Mouse (Mus musculus): ENCODE data around the gene Tmem63a.
"Not testable (repeated sequence)": the region's sequence is repeated elsewhere in the genome, so short reads cannot be mapped to it uniquely, and the experiment has no call there.

Gene Tmem63a

GRCm38 (mm10) chr1:180926286-180926685 lies 15.9 kb upstream of the Tmem63a start:
- no peak for DNase-seq (ENCODE audit: low spot score in 2 of 2)

GRCm38 (mm10) chr1:180929599-180929998 lies 12.5 kb upstream of the Tmem63a start:
- no peak for DNase-seq (ENCODE audit: low spot score in 2 of 2)

- no peak for DNase-seq (ENCODE audit: low spot score in 2 of 2)
Observed at GRCm38 (mm10) chr1:180931106-180931505, 11.0 kb upstream of the Tmem63a start.

GRCm38 (mm10) chr1:180933659-180934058 lies 8.5 kb upstream of the Tmem63a start:
- DNase-seq (ENCODE audit: low spot score in 2 of 2): no peak

- DNase-seq (ENCODE audit: low spot score in 2 of 2): no peak
Observed at GRCm38 (mm10) chr1:180934467-180935419, 7.4 kb upstream of the Tmem63a start, which contains the start of gene Lefty1. Gene Lefty1 (plus strand): TSS chr1:180935022.

GRCm38 (mm10) chr1:180936610-180937398 lies 5.3 kb upstream of the Tmem63a start:
- not testable (repeated sequence) for DNase-seq (ENCODE audit: low spot score in 2 of 2)

GRCm38 (mm10) chr1:180937631-180938030 lies 4.5 kb upstream of the Tmem63a start:
- DNase-seq (ENCODE audit: low spot score in 2 of 2): not testable (repeated sequence)

- DNase-seq (ENCODE audit: low spot score in 2 of 2): not testable (repeated sequence)
Observed at GRCm38 (mm10) chr1:180938781-180939180, 3.4 kb upstream of the Tmem63a start.

GRCm38 (mm10) chr1:180940776-180941460 lies 1.2 kb upstream of the Tmem63a start:
- DNase-seq (ENCODE audit: low spot score in 2 of 2): no peak

GRCm38 (mm10) chr1:180941726-180942125 lies 418 bp upstream of the Tmem63a start:
- no peak for DNase-seq (ENCODE audit: low spot score in 2 of 2)

GRCm38 (mm10) chr1:180943032-180943644 lies 994 bp downstream of the Tmem63a start:
- no peak for DNase-seq (ENCODE audit: low spot score in 2 of 2)

GRCm38 (mm10) chr1:180943896-180944295 lies 1.8 kb downstream of the Tmem63a start:
- DNase-seq (ENCODE audit: low spot score in 2 of 2): no peak

GRCm38 (mm10) chr1:180944553-180944952 lies 2.4 kb downstream of the Tmem63a start:
- no peak for DNase-seq (ENCODE audit: low spot score in 2 of 2)

- DNase-seq (ENCODE audit: low spot score in 2 of 2): peak in 1 of 2 experiments; percentile 48
Observed at GRCm38 (mm10) chr1:180945001-180945980, 3.1 kb downstream of the Tmem63a start.

GRCm38 (mm10) chr1:180946448-180946847 lies 4.3 kb downstream of the Tmem63a start:
- DNase-seq (ENCODE audit: low spot score in 2 of 2): no peak

- no peak for DNase-seq (ENCODE audit: low spot score in 2 of 2)
Observed at GRCm38 (mm10) chr1:180952085-180952746, 10.1 kb downstream of the Tmem63a start.

GRCm38 (mm10) chr1:180952808-180953207 lies 10.7 kb downstream of the Tmem63a start:
- DNase-seq (ENCODE audit: low spot score in 2 of 2): no peak

- no peak for DNase-seq (ENCODE audit: low spot score in 2 of 2)
Observed at GRCm38 (mm10) chr1:180956401-180956800, 14.3 kb downstream of the Tmem63a start.

- DNase-seq (ENCODE audit: low spot score in 2 of 2): no peak
Observed at GRCm38 (mm10) chr1:180956973-180957381, 14.8 kb downstream of the Tmem63a start.

GRCm38 (mm10) chr1:180957989-180958388 lies 15.8 kb downstream of the Tmem63a start:
- no peak for DNase-seq (ENCODE audit: low spot score in 2 of 2)
